Mouse (Mus musculus): ENCODE data around the gene Hist1h2bn. TPM values are rescaled to one million over a fixed set of nuclear protein-coding genes. Genes with fewer than 3 reads are reported as not detected.
"Not testable (repeated sequence)": the region's sequence is repeated elsewhere in the genome, so short reads cannot be mapped to it uniquely, and the experiment has no call there.

The Hist1h2bn gene
- polyA plus RNA-seq, 1 experiment from 2014 or later = 2.2 TPM

DNA sequence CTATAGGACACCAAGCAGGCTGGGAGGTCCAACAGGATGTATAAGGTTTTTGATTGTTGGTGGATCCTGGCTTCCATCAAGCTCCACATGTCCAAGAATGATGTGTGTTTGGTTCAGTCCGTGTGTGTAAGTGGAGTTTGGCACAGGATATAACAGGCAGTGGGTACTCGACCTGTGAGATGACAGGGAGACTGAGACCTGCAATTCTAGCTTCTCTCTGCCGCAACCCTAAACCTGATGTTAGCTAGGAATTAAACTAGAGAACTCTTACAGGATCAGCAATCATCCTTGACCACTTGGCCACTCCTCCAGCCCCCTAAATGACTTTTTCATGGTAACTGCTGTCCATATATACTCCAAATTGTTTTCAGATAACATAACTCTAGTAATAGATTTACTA lies 1.6 kb upstream of the Hist1h2bn start:
- 25% methylated on average over 3 of the region's 3 CpGs for WGBS
- Histone ChIP-seq H3K27ac (replicated peaks) (no peak overlapping the region), H3K9me3 (ENCODE audit: control insufficient read depth, low read length) (no peaks in the 10 kb centered on the region), H3K27me3 (ENCODE audit: control insufficient read depth, insufficient read depth, low read length) (no peaks in the 10 kb centered on the region), H3K9ac (ENCODE audit: low read length) (0 out of 2 replicates have a peak overlapping the region, but pooled peaks have one; percentile 8), H3K36me3 (ENCODE audit: control insufficient read depth, insufficient read depth, low read length) (no peaks in the 10 kb centered on the region), H3K4me3 (ENCODE audit: low read depth, low read length) (no peak overlapping the region), H3K4me1 (replicated peaks; ENCODE audit: control insufficient read depth, insufficient read depth) (no peaks in the 10 kb centered on the region), H3K4me2 (replicated peaks; ENCODE audit: low read depth) (peak overlapping the region; percentile 66)
- TF ChIP-seq CTCF (IDR thresholded peaks at IDR 0.05; ENCODE audit: low read depth) (no peak), EP300 (optimal IDR thresholded peaks at IDR 0.05) (no peak)
- DNase-seq (ENCODE audit: low spot score) (no peak), ATAC-seq (ENCODE audit: low FRiP score, low TSS enrichment) (no peak)

DNA sequence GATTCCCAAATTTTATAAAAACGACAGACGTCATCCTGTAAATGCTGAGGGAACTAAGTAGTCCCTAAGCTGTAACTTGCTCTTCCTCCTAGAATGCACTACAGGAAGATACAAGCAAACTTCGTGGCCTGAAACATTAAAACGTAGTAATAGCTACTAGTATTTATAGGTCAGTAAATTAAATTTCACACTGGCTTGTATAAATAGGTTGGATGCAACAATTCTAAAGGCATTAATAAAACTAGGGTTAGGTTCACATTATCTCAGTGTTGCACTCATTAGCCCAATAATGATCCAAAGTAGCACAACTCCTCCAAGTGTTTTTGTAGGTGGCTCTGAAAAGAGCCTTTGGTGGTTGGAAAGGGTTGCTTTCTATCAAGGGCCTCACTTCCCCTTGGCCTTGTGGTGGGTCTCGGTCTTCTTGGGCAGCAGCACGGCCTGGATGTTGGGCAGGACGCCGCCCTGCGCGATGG lies 836 bp upstream of the Hist1h2bn start:
- no peak for DNase-seq (ENCODE audit: low spot score)
- ATAC-seq (ENCODE audit: low FRiP score, low TSS enrichment) = no peak
- WGBS = 1% methylated on average over 10 of the region's 10 CpGs

DNA sequence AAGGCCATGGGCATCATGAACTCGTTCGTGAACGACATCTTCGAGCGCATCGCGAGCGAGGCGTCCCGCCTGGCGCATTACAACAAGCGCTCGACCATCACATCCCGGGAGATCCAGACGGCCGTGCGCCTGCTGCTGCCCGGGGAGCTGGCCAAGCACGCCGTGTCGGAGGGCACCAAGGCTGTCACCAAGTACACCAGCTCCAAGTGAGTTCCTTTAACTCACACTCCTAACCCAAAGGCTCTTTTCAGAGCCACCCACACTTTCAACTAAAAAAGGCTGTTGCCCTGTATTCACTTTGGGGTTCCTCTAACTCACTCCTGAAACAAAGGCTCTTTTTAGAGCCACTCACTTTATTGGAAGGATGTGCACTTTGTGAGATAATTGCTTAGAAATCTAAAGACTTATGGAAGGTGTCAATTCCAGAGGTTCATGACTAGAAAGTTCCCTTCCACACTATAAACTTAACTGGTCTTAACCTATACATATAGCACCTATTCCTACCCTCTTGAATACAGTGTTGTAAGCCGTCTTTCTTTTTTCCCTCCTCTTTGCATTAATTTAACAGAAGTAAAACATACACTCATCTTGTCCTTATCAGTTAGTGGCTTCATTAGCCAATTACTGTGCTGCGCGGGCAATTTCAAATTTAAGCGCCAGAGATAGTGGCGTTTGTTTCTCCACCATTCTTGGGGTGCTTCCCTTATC lies 525 bp downstream of the Hist1h2bn start:
- WGBS = under 1% methylated on average over 18 of the region's 26 CpGs
- Histone ChIP-seq H3K9ac (ENCODE audit: low read length) (peak overlapping the region; percentile 55; the same call in 1 of the 2 replicates), H3K4me2 (replicated peaks; ENCODE audit: low read depth) (peak overlapping the region; percentile 66), H3K4me3 (ENCODE audit: low read depth, low read length) (peak overlapping the region; percentile 43), H3K27ac (replicated peaks) (peak overlapping the region; percentile 91)
- not testable (repeated sequence) for H3K9me3 ChIP-seq (ENCODE audit: control insufficient read depth, low read length); H3K27me3 ChIP-seq (ENCODE audit: control insufficient read depth, insufficient read depth, low read length); H3K36me3 ChIP-seq (ENCODE audit: control insufficient read depth, insufficient read depth, low read length); ATAC-seq (ENCODE audit: low FRiP score, low TSS enrichment); H3K4me1 ChIP-seq (replicated peaks; ENCODE audit: control insufficient read depth, insufficient read depth)
- peak; percentile 42 for DNase-seq (ENCODE audit: low spot score)

More for the DNA sequence above, 836 bp upstream of the Hist1h2bn start:
- Histone ChIP-seq H3K27me3 (ENCODE audit: control insufficient read depth, insufficient read depth, low read length) (no peaks in the 10 kb centered on the region), H3K4me1 (replicated peaks; ENCODE audit: control insufficient read depth, insufficient read depth) (no peaks in the 10 kb centered on the region), H3K4me3 (ENCODE audit: low read depth, low read length) (peak overlapping the region; percentile 43), H3K4me2 (replicated peaks; ENCODE audit: low read depth) (peak overlapping the region; percentile 66), H3K9ac (ENCODE audit: low read length) (peak overlapping the region; percentile 49), H3K27ac (replicated peaks) (peak overlapping the region; percentile 91), H3K36me3 (ENCODE audit: control insufficient read depth, insufficient read depth, low read length) (no peaks in the 10 kb centered on the region), H3K9me3 (ENCODE audit: control insufficient read depth, low read length) (no peaks in the 10 kb centered on the region)
- TF ChIP-seq EP300 (optimal IDR thresholded peaks at IDR 0.05) (no peak), CTCF (IDR thresholded peaks at IDR 0.05; ENCODE audit: low read depth) (no peak)

DNA sequence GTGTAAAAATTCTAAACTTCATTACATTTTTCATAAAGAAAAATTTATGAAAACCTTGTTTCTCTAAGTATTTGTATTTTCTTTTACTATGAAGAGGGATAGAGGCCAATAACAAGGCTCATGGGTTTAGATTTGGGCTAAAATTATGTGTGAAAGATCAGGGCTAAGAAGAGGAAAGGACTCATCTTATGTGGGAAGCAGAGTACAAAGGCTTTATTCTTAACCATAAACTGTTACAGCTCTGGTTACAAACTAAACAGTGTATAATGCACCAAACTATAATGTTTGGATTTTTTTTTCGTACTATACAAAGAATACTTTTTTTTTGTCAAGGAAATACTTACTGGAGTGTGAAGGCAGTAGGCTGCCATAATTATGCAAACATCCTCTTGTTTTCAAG lies 1.8 kb downstream of the Hist1h2bn start:
- TF ChIP-seq EP300 (optimal IDR thresholded peaks at IDR 0.05) = no peak
- no peak for TF ChIP-seq CTCF (IDR thresholded peaks at IDR 0.05; ENCODE audit: low read depth)
- Histone ChIP-seq H3K4me2 (replicated peaks; ENCODE audit: low read depth) (no peak overlapping the region), H3K36me3 (ENCODE audit: control insufficient read depth, insufficient read depth, low read length) (no peaks in the 10 kb centered on the region)

DNA sequence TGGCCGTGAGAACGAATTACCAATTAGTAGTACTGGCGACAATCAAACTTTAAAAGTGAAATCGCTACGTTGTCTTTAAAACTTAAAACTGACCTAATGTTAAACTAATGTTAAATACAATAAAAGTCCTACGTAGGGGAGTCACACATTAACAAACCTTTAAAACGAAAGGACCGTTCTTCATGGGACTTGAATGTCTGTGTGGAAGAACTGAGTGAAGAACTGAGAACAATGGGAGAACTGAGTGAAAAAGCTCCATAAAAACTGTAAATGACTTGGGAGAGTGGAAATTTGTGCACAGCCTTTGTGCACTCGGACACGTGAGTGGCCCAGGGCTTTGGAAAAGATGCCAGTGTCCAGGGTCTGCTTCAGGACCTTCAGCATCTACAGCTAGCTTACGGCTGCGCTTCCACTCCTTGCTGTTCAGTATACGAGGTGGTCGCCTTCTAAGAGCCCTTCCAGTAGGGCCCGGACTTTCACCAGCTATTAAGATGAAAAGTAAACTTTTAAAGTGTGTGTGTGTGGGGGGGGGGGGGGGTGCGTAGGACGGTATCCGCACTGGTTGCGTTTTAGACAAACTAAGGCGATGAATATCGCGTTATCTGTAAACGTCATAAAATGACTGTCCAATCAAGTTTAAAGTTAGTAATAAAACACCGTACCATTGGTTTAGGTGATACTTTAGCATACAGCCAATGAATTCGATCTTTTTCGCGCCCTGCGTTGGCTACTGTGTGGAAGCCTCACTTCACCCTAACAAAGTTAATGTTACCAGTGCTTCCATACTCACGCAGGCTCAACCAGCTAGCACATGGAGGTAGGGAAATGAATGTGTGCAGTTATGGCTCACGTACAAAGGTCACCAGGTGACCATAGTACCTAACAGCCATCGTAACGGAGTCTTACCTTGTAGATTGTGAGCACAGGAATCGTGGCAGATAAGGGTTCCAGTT lies 25.2 kb downstream of the Hist1h2bn start:
- 2% methylated on average over 33 of the region's 33 CpGs for WGBS
- Histone ChIP-seq H3K4me3 (ENCODE audit: low read depth, low read length) (peak overlapping the region; percentile 51), H3K4me1 (replicated peaks; ENCODE audit: control insufficient read depth, insufficient read depth) (no peaks in the 10 kb centered on the region), H3K9me3 (ENCODE audit: control insufficient read depth, low read length) (no peaks in the 10 kb centered on the region), H3K27me3 (ENCODE audit: control insufficient read depth, insufficient read depth, low read length) (no peaks in the 10 kb centered on the region), H3K9ac (ENCODE audit: low read length) (peak overlapping the region; percentile 74), H3K4me2 (replicated peaks; ENCODE audit: low read depth) (peak overlapping the region; percentile 83), H3K27ac (replicated peaks) (peak overlapping the region; percentile 88), H3K36me3 (ENCODE audit: control insufficient read depth, insufficient read depth, low read length) (no peaks in the 10 kb centered on the region)
- DNase-seq (ENCODE audit: low spot score) (peak; percentile 70), ATAC-seq (ENCODE audit: low FRiP score, low TSS enrichment) (peak; percentile 90)
- TF ChIP-seq CTCF (IDR thresholded peaks at IDR 0.05; ENCODE audit: low read depth) = no peak
- peak; percentile 45 for TF ChIP-seq EP300 (optimal IDR thresholded peaks at IDR 0.05)

More for the DNA sequence above, 1.8 kb downstream of the Hist1h2bn start:
- no peak for DNase-seq (ENCODE audit: low spot score)
- no peak overlapping the region for H3K27ac ChIP-seq (replicated peaks)
- ATAC-seq (ENCODE audit: low FRiP score, low TSS enrichment) = no peak
- 49% methylated on average over 1 of the region's 1 CpGs for WGBS
- H3K4me1 ChIP-seq (replicated peaks; ENCODE audit: control insufficient read depth, insufficient read depth) = no peaks in the 10 kb centered on the region
- H3K9ac ChIP-seq (ENCODE audit: low read length) = no peak overlapping the region
- no peaks in the 10 kb centered on the region for H3K27me3 ChIP-seq (ENCODE audit: control insufficient read depth, insufficient read depth, low read length)
- no peak overlapping the region for H3K4me3 ChIP-seq (ENCODE audit: low read depth, low read length)
- H3K9me3 ChIP-seq (ENCODE audit: control insufficient read depth, low read length) = no peaks in the 10 kb centered on the region
